Mouse (Mus musculus): ENCODE results near the gene Khk. TPM values are rescaled to one million over a fixed set of nuclear protein-coding genes. Genes with fewer than 3 reads are reported as not detected.

The Khk gene
- polyA plus RNA-seq, 2 experiments: 29.5 to 29.7 TPM

GRCm38 (mm10) chr5:30968416-30968815 is 47.2 kb downstream of the Khk start, which contains the start of gene Tcf23:
Tcf23 (plus strand) TSS chr5:30968662.
- ATAC-seq (ENCODE audit: low FRiP score, low read depth): no peak
- TF ChIP-seq POLR2A (IDR thresholded peaks at IDR 0.05; ENCODE audit: borderline replicate concordance, extremely low read depth, insufficient read depth, insufficient read length): no peak
- Histone ChIP-seq H3K9me3 (ENCODE audit: control insufficient read depth, low read length) (no peaks in the 10 kb centered on the region), H3K4me3 (replicated peaks; ENCODE audit: low read length) (no peak within 1 kb of the TSS), H3K4me1 (ENCODE audit: control insufficient read depth, insufficient read depth, low read length) (no peaks in the 10 kb centered on the region), H3K4me2 (replicated peaks; ENCODE audit: low read depth, low read length, severe bottlenecking) (no peak within 1 kb of the TSS), H3K9ac (ENCODE audit: low read depth, low read length, severe bottlenecking) (no peak within 1 kb of the TSS), H3K36me3 (ENCODE audit: control insufficient read depth, insufficient read depth, low read length) (no peaks in the 10 kb centered on the region), H3K27me3 (ENCODE audit: control insufficient read depth, insufficient read depth, low read length) (no peaks in the 10 kb centered on the region), H3K27ac (replicated peaks; ENCODE audit: low read depth, low read length) (no peak within 1 kb of the TSS)
- no peak for DNase-seq (ENCODE audit: low spot score)
- WGBS: 77% methylated on average over 8 of the region's 8 CpGs

GRCm38 (mm10) chr5:30969440-30969839 is 48.2 kb downstream of the Khk start:
- TF ChIP-seq POLR2A (IDR thresholded peaks at IDR 0.05; ENCODE audit: borderline replicate concordance, extremely low read depth, insufficient read depth, insufficient read length): no peak
- no peak for ATAC-seq (ENCODE audit: low FRiP score, low read depth)
- Histone ChIP-seq H3K36me3 (ENCODE audit: control insufficient read depth, insufficient read depth, low read length) (no peaks in the 10 kb centered on the region), H3K4me2 (replicated peaks; ENCODE audit: low read depth, low read length, severe bottlenecking) (no peak overlapping the region), H3K4me1 (ENCODE audit: control insufficient read depth, insufficient read depth, low read length) (no peaks in the 10 kb centered on the region), H3K9me3 (ENCODE audit: control insufficient read depth, low read length) (no peaks in the 10 kb centered on the region), H3K4me3 (replicated peaks; ENCODE audit: low read length) (no peak overlapping the region), H3K27ac (replicated peaks; ENCODE audit: low read depth, low read length) (no peak overlapping the region), H3K9ac (ENCODE audit: low read depth, low read length, severe bottlenecking) (no peak overlapping the region), H3K27me3 (ENCODE audit: control insufficient read depth, insufficient read depth, low read length) (no peaks in the 10 kb centered on the region)
- DNase-seq (ENCODE audit: low spot score): no peak
- WGBS: 74% methylated on average over 2 of the region's 2 CpGs

GRCm38 (mm10) chr5:30974870-30975656 is 53.8 kb downstream of the Khk start:
- Histone ChIP-seq H3K4me1 (ENCODE audit: control insufficient read depth, insufficient read depth, low read length) (peaks cover 7% of the 10 kb centered on the region; the same call in 1 of the 2 replicates), H3K4me2 (replicated peaks; ENCODE audit: low read depth, low read length, severe bottlenecking) (no peak overlapping the region), H3K27me3 (ENCODE audit: control insufficient read depth, insufficient read depth, low read length) (no peaks in the 10 kb centered on the region), H3K9me3 (ENCODE audit: control insufficient read depth, low read length) (no peaks in the 10 kb centered on the region), H3K27ac (replicated peaks; ENCODE audit: low read depth, low read length) (no peak overlapping the region), H3K4me3 (replicated peaks; ENCODE audit: low read length) (no peak overlapping the region), H3K9ac (ENCODE audit: low read depth, low read length, severe bottlenecking) (no peak overlapping the region), H3K36me3 (ENCODE audit: control insufficient read depth, insufficient read depth, low read length) (no peaks in the 10 kb centered on the region)
- DNase-seq (ENCODE audit: low spot score) (peak; percentile 41), ATAC-seq (ENCODE audit: low FRiP score, low read depth) (peak; percentile 74; the same call in 1 of the 2 replicates)
- TF ChIP-seq POLR2A (IDR thresholded peaks at IDR 0.05; ENCODE audit: borderline replicate concordance, extremely low read depth, insufficient read depth, insufficient read length): no peak
- 28% methylated on average over 9 of the region's 9 CpGs for WGBS

Other genes starting within 250 kb of the Khk start
- 9.2 and 9.9 TPM in 2 replicates for gene Dpysl5, start 209.9 kb upstream of the Khk start, polyA plus RNA-seq (2012; rRNA removed)
- 4.6 and 5.8 TPM in 2 replicates for gene Dpysl5, start 209.9 kb upstream of the Khk start, polyA plus RNA-seq (2014; fragmentation: Nextera tagmentation; extraction: Ambion mirVana)
- gene Mapre3, start 106.8 kb upstream of the Khk start, polyA plus RNA-seq (2012; rRNA removed): 64.7 and 76.0 TPM in 2 replicates
- 28.2 and 30.0 TPM in 2 replicates for gene Mapre3, start 106.8 kb upstream of the Khk start, polyA plus RNA-seq (2014; fragmentation: Nextera tagmentation; extraction: Ambion mirVana)
- gene Tmem214, start 53.4 kb upstream of the Khk start, polyA plus RNA-seq (2012; rRNA removed): 115 and 152 TPM in 2 replicates
- 80.7 and 81.8 TPM in 2 replicates for gene Tmem214, start 53.4 kb upstream of the Khk start, polyA plus RNA-seq (2014; fragmentation: Nextera tagmentation; extraction: Ambion mirVana)
- 61.9 and 78.3 TPM in 2 replicates for gene Agbl5, start 32.7 kb upstream of the Khk start, polyA plus RNA-seq (2012; rRNA removed)
- 27.7 and 32.2 TPM in 2 replicates for gene Agbl5, start 32.7 kb upstream of the Khk start, polyA plus RNA-seq (2014; fragmentation: Nextera tagmentation; extraction: Ambion mirVana)
- gene Ost4, start 13.6 kb upstream of the Khk start, polyA plus RNA-seq (2012; rRNA removed): 364 and 388 TPM in 2 replicates
- 502 and 567 TPM in 2 replicates for gene Ost4, start 13.6 kb upstream of the Khk start, polyA plus RNA-seq (2014; fragmentation: Nextera tagmentation; extraction: Ambion mirVana)
- 222 and 268 TPM in 2 replicates for gene Emilin1, start 8.0 kb upstream of the Khk start, polyA plus RNA-seq (2012; rRNA removed)
- gene Emilin1, start 8.0 kb upstream of the Khk start, polyA plus RNA-seq (2014; fragmentation: Nextera tagmentation; extraction: Ambion mirVana): 191 and 204 TPM in 2 replicates
- 19.8 and 21.5 TPM in 2 replicates for gene Cgref1, start 24.2 kb downstream of the Khk start, polyA plus RNA-seq (2012; rRNA removed)
- 15.1 and 20.9 TPM in 2 replicates for gene Cgref1, start 24.2 kb downstream of the Khk start, polyA plus RNA-seq (2014; fragmentation: Nextera tagmentation; extraction: Ambion mirVana)
- gene Preb, start 38.9 kb downstream of the Khk start, polyA plus RNA-seq (2012; rRNA removed): 259 and 349 TPM in 2 replicates
- gene Preb, start 38.9 kb downstream of the Khk start, polyA plus RNA-seq (2014; fragmentation: Nextera tagmentation; extraction: Ambion mirVana): 91.1 and 98.9 TPM in 2 replicates
- 0.05 TPM in 1 of 2 replicates, not detected in the other for gene Tcf23, start 47.2 kb downstream of the Khk start, polyA plus RNA-seq (2012; rRNA removed)
- gene Tcf23, start 47.2 kb downstream of the Khk start, polyA plus RNA-seq (2014; fragmentation: Nextera tagmentation; extraction: Ambion mirVana): not detected in 2 replicates
- 134 and 151 TPM in 2 replicates for gene Atraid, start 126.9 kb downstream of the Khk start, polyA plus RNA-seq (2012; rRNA removed)
- gene Atraid, start 126.9 kb downstream of the Khk start, polyA plus RNA-seq (2014; fragmentation: Nextera tagmentation; extraction: Ambion mirVana): 190 and 200 TPM in 2 replicates
- gene Slc5a6, start 127.5 kb downstream of the Khk start, polyA plus RNA-seq (2012; rRNA removed): 25.3 and 33.9 TPM in 2 replicates
- 11.0 and 11.4 TPM in 2 replicates for gene Slc5a6, start 127.5 kb downstream of the Khk start, polyA plus RNA-seq (2014; fragmentation: Nextera tagmentation; extraction: Ambion mirVana)
- 49.1 and 62.5 TPM in 2 replicates for gene Cad, start 133.3 kb downstream of the Khk start, polyA plus RNA-seq (2012; rRNA removed)
- gene Cad, start 133.3 kb downstream of the Khk start, polyA plus RNA-seq (2014; fragmentation: Nextera tagmentation; extraction: Ambion mirVana): 28.3 and 29.4 TPM in 2 replicates
- gene Dnajc5g, start 184.9 kb downstream of the Khk start, polyA plus RNA-seq (2012; rRNA removed): not detected in 2 replicates
- gene Dnajc5g, start 184.9 kb downstream of the Khk start, polyA plus RNA-seq (2014; fragmentation: Nextera tagmentation; extraction: Ambion mirVana): not detected in 2 replicates
- 0.82 and 0.86 TPM in 2 replicates for gene Slc30a3, start 186.8 kb downstream of the Khk start, polyA plus RNA-seq (2012; rRNA removed)
- 0.53 and 0.91 TPM in 2 replicates for gene Slc30a3, start 186.8 kb downstream of the Khk start, polyA plus RNA-seq (2014; fragmentation: Nextera tagmentation; extraction: Ambion mirVana)
- gene Trim54, start 195.3 kb downstream of the Khk start, polyA plus RNA-seq (2012; rRNA removed): 8.1 and 8.7 TPM in 2 replicates
- gene Trim54, start 195.3 kb downstream of the Khk start, polyA plus RNA-seq (2014; fragmentation: Nextera tagmentation; extraction: Ambion mirVana): 4.9 and 6.2 TPM in 2 replicates
- 0.16 TPM in 1 of 2 replicates, not detected in the other for gene Ucn, start 217.4 kb downstream of the Khk start, polyA plus RNA-seq (2012; rRNA removed)
- 0.46 TPM in 1 of 2 replicates, not detected in the other for gene Ucn, start 217.4 kb downstream of the Khk start, polyA plus RNA-seq (2014; fragmentation: Nextera tagmentation; extraction: Ambion mirVana)
- gene Mpv17, start 232.8 kb downstream of the Khk start, polyA plus RNA-seq (2012; rRNA removed): 78.5 and 103 TPM in 2 replicates
- gene Mpv17, start 232.8 kb downstream of the Khk start, polyA plus RNA-seq (2014; fragmentation: Nextera tagmentation; extraction: Ambion mirVana): 49.4 and 61.8 TPM in 2 replicates